Mouse (Mus musculus) midbrain, embryonic 13.5 days (tissue): ENCODE results near the gene Arsk. TPM values are rescaled to one million over a fixed set of nuclear protein-coding genes. Genes with fewer than 3 reads are reported as not detected.

Experiments used
- ATAC-seq: fragments of 200-750 bp; cut with Nextera tagmentation; 2 replicates; pipeline ENCODE4 v1.8.0; 2017; ENCODE audit warnings: mild to moderate bottlenecking, moderate TSS enrichment, moderate library complexity
- H3K27ac ChIP-seq: fragments of 300-500 bp; sonication (generic); 2 replicates; pipeline ENCODE4 v1.5.1; 2015; ENCODE audit warnings: inconsistent platforms, mild to moderate bottlenecking, moderate library complexity
- H3K27me3 ChIP-seq: fragments of 300-500 bp; sonication (generic); 2 replicates; pipeline ENCODE4 v1.6.1; 2015; ENCODE audit warnings: mild to moderate bottlenecking, inconsistent platforms
- H3K36me3 ChIP-seq: fragments of 300-500 bp; sonication (generic); 2 replicates; pipeline ENCODE4 v1.6.1; 2015; ENCODE audit warnings: mild to moderate bottlenecking, inconsistent platforms
- H3K4me1 ChIP-seq: fragments of 300-500 bp; sonication (generic); replicated peaks from 2 replicates; pipeline ENCODE4 v1.6.1; 2015; ENCODE audit warnings: inconsistent platforms
- H3K4me2 ChIP-seq: fragments of 300-500 bp; sonication (generic); replicated peaks from 2 replicates; pipeline ENCODE4 v1.6.1; 2015; ENCODE audit warnings: moderate library complexity, mild to moderate bottlenecking, inconsistent platforms
- H3K4me3 ChIP-seq: fragments of 300-500 bp; sonication (generic); replicated peaks from 2 replicates; pipeline ENCODE4 v1.5.1; 2015; ENCODE audit warnings: mild to moderate bottlenecking, inconsistent platforms
- H3K9ac ChIP-seq: fragments of 300-500 bp; sonication (generic); replicated peaks from 2 replicates; pipeline ENCODE4 v1.6.1; 2015; ENCODE audit warnings: mild to moderate bottlenecking, inconsistent platforms
- H3K9me3 ChIP-seq: fragments of 300-500 bp; sonication (generic); 2 replicates; pipeline ENCODE4 v1.6.1; 2016; ENCODE audit warnings: mild to moderate bottlenecking, inconsistent platforms
- WGBS: fragments of 180-500 bp; shearing (Covaris S2); methylation state at CpG from one replicate; pipeline ENCODE4 v1.1.7; 2015; 5-methylcytosine and 5-hydroxymethylcytosine counted together
- polyA plus RNA-seq: library from polyadenylated mRNA; unstranded; fragments of >200 nt; fragmentation: Nextera tagmentation; extraction: Ambion mirVana; gene quantifications from 2 replicates; pipeline ENCODE4 v1.2.1, GENCODE M21; 2015

Arsk gene
- 4.8 and 5.1 TPM in 2 replicates for polyA plus RNA-seq

GRCm38 (mm10) chr13:76098493-76099303, at the start of gene Arsk, which contains the start of gene Ttc37:
Gene Arsk (minus strand): TSS chr13:76098660.
Gene Ttc37 (plus strand): TSS chr13:76098734.
- peak within 1 kb of the TSS; percentile 69 for H3K9ac ChIP-seq
- no peaks in the 10 kb centered on the region for H3K9me3 ChIP-seq
- ATAC-seq: peak; percentile 97
- peaks cover 11% of the 10 kb centered on the region; the same call in 1 of the 2 replicates for H3K36me3 ChIP-seq
- H3K4me1 ChIP-seq: peaks cover 10% of the 10 kb centered on the region
- H3K27me3 ChIP-seq: no peaks in the 10 kb centered on the region
- H3K4me3 ChIP-seq: peak within 1 kb of the TSS; percentile 68
- H3K4me2 ChIP-seq: peak within 1 kb of the TSS; percentile 58
- H3K27ac ChIP-seq: peak within 1 kb of the TSS; percentile 73
- under 1% methylated on average over 34 of the region's 34 CpGs for WGBS

GRCm38 (mm10) chr13:76141117-76141808, 42.8 kb upstream of the Arsk start:
- no peaks in the 10 kb centered on the region for H3K4me1 ChIP-seq
- no peaks in the 10 kb centered on the region for H3K27me3 ChIP-seq
- ATAC-seq: no peak
- 90% methylated on average over 12 of the region's 12 CpGs for WGBS
- H3K9me3 ChIP-seq: no peaks in the 10 kb centered on the region
- H3K4me3 ChIP-seq: no peak overlapping the region
- H3K36me3 ChIP-seq: peaks cover 32% of the 10 kb centered on the region
- H3K27ac ChIP-seq: no peak overlapping the region
- no peak overlapping the region for H3K9ac ChIP-seq
- H3K4me2 ChIP-seq: no peak overlapping the region

DNA sequence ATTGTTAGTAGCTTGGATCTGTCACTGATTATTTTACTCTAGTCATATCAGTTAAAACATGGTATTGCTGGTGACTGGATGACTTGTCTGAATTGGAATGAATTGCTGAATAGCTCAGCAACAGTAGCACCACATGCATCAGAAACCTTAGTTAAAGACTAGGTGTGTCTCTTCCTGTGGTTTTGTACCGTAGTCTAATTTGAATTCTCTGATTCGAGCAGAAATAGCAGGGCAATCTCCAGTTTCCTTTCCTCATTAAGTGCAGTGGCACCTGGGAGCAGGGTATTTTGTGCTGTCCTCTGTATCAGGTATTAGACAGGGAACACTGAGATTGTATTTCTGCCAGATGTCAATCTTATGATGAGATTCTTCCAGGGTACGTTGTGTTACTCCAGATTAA, 40.4 kb upstream of the Arsk start:
- 94% methylated on average over 3 of the region's 3 CpGs for whole genome bisulfite sequencing
- no peak overlapping the region for H3K4me2 ChIP-seq
- ATAC-seq: no peak
- H3K9me3 ChIP-seq: no peaks in the 10 kb centered on the region
- H3K4me1 ChIP-seq: no peaks in the 10 kb centered on the region
- H3K4me3 ChIP-seq: no peak overlapping the region
- no peak overlapping the region for H3K9ac ChIP-seq
- H3K27me3 ChIP-seq: no peaks in the 10 kb centered on the region
- no peak overlapping the region for H3K27ac ChIP-seq
- peaks cover 41% of the 10 kb centered on the region for H3K36me3 ChIP-seq

GRCm38 (mm10) chr13:76132415-76132814, 34.0 kb upstream of the Arsk start:
- ATAC-seq: no peak
- WGBS: 81% methylated on average over 4 of the region's 4 CpGs
- H3K36me3 ChIP-seq: peaks cover 59% of the 10 kb centered on the region

GRCm38 (mm10) chr13:76128799-76129198, 30.3 kb upstream of the Arsk start:
- no peaks in the 10 kb centered on the region for H3K27me3 ChIP-seq
- no peak overlapping the region for H3K4me3 ChIP-seq
- H3K4me1 ChIP-seq: no peaks in the 10 kb centered on the region
- no peak overlapping the region for H3K27ac ChIP-seq
- 95% methylated on average over 4 of the region's 4 CpGs for WGBS
- no peak overlapping the region for H3K4me2 ChIP-seq
- no peak overlapping the region for H3K9ac ChIP-seq
- no peak for ATAC-seq
- H3K9me3 ChIP-seq: no peaks in the 10 kb centered on the region
- H3K36me3 ChIP-seq: peaks cover 65% of the 10 kb centered on the region

More at GRCm38 (mm10) chr13:76132415-76132814, 34.0 kb upstream of the Arsk start:
- H3K9ac ChIP-seq: no peak overlapping the region
- H3K4me2 ChIP-seq: no peak overlapping the region
- no peaks in the 10 kb centered on the region for H3K4me1 ChIP-seq
- H3K27ac ChIP-seq: no peak overlapping the region
- H3K4me3 ChIP-seq: no peak overlapping the region
- H3K27me3 ChIP-seq: no peaks in the 10 kb centered on the region
- no peaks in the 10 kb centered on the region for H3K9me3 ChIP-seq

DNA sequence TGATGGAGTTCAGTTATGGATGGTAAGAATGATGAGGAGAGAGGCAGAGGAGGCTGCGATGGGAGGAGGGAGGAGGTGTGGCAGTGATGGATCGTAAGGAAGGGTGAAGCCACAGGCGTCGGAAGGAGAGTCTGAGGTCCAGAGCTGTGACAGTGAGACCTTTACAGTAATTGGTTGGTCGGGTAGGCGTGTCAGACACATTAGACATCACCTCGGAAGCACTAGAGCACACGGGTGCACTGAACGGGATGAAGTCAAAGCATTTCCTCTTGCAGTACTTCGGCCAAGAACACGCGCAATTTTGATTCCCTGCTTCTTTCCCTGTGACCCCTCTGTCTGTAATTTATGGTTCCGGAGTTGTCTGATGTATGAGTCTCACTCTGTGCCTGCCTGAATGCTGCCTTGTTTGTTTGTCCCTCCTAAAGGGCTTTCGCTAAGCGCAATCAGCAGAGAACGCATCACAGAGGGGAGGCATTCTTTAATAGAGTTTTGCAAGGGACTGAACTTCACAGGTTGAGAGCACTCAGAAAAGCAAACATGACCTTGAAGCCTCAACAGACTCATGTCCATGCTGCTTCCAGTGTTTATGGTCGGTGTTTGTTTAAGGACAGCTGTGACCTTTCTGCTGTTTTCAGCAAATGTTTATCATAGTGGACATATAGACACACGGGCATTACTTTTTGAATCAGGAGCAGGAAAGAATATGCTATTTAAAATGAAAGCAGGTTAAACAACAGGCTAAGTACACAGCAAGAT, 10.8 kb upstream of the Arsk start:
- H3K9ac ChIP-seq: no peak overlapping the region
- H3K9me3 ChIP-seq: no peaks in the 10 kb centered on the region
- no peak overlapping the region for H3K27ac ChIP-seq
- no peaks in the 10 kb centered on the region for H3K4me1 ChIP-seq
- peaks cover 40% of the 10 kb centered on the region for H3K36me3 ChIP-seq
- H3K4me2 ChIP-seq: no peak overlapping the region
- WGBS: 93% methylated on average over 18 of the region's 18 CpGs
- no peaks in the 10 kb centered on the region for H3K27me3 ChIP-seq
- H3K4me3 ChIP-seq: no peak overlapping the region
- ATAC-seq: no peak

- WGBS: over 99% methylated on average over 2 of the region's 2 CpGs
- Histone ChIP-seq H3K9me3 (no peaks in the 10 kb centered on the region), H3K4me1 (peaks cover 10% of the 10 kb centered on the region), H3K4me2 (no peak overlapping the region), H3K4me3 (no peak overlapping the region), H3K27ac (no peak overlapping the region), H3K27me3 (no peaks in the 10 kb centered on the region), H3K9ac (no peak overlapping the region), H3K36me3 (peaks cover 11% of the 10 kb centered on the region; the same call in 1 of the 2 replicates)
- no peak for ATAC-seq
These were observed 3.5 kb upstream of the Arsk start for GRCm38 (mm10) chr13:76101989-76102388.

DNA sequence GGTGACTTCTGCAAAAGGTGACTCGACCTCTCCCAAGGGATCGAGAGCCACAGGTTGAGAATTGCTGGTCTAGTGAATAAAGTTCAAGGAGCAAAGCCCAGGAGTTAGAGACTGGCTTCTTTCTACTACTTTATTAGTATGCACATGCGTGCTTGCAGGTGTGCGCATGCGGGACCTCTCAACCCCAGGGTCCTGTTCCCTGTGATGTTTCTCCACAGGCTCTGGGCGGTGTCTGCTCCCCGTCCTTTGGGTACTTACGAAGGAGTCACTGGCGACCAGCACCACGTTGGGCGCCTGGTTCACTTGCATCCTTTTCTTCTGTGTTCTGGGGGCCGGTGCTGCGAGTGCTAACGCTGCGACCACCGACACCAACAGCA, 356 bp downstream of the Arsk start:
- ATAC-seq: peak; percentile 90
- Histone ChIP-seq H3K4me1 (peaks cover 10% of the 10 kb centered on the region), H3K9me3 (no peaks in the 10 kb centered on the region), H3K27ac (peak overlapping the region; percentile 73), H3K36me3 (peaks cover 7% of the 10 kb centered on the region; the same call in 1 of the 2 replicates), H3K4me2 (peak overlapping the region; percentile 54), H3K9ac (peak overlapping the region; percentile 69), H3K4me3 (peak overlapping the region; percentile 68), H3K27me3 (no peaks in the 10 kb centered on the region)
- WGBS: 2% methylated on average over 16 of the region's 16 CpGs

DNA sequence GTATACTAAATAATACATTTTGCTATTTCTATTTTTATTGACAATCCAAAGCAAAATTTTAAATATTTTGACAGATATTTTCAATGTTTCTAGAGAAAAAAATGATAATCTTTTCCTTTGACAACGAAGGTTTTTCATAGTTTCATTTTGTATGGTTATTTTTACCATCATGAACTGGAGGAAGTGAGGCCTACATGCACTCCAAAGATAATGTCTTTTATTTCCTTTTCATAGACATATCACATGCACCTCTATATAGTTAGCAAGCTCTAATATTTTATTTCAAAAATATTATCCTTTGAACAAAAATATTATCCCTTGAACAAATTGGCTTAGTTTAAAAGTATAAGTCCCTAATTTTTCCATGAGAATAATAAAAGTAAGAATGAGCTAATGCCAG, 24.1 kb downstream of the Arsk start:
- Histone ChIP-seq H3K9me3 (no peaks in the 10 kb centered on the region), H3K4me2 (no peak overlapping the region), H3K36me3 (no peaks in the 10 kb centered on the region), H3K4me3 (no peak overlapping the region), H3K27me3 (no peaks in the 10 kb centered on the region), H3K4me1 (no peaks in the 10 kb centered on the region), H3K27ac (no peak overlapping the region), H3K9ac (no peak overlapping the region)
- ATAC-seq: no peak
- WGBS: 84% methylated on average over 1 of the region's 1 CpGs

DNA sequence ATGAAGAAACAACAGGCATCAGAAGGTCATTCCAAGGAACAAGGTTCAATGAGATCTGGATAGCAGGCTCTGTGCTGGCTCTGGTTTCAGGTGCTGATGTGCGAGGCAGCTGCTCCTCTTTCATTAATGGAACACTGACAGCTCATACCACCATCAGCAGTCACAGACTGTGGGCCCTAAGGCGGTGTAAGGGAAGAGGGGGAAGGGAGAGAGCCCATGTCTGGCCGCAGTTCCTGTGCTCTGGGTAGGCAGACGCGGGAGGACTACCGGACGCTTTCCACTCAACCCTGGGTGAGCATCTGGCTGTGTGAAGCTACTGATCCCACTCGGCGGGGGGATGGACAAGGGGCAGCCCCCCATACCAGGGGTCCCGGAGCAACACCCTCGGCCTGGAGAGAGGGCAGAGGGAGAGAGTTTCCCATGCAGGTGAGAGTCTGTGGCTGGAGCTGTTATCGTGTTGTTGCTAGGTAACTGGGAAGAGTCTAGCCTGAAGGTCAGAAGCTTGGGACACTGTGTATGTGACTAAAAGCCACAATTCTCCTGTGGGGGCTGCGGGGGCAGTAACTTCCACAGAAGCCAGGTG, 34.0 kb downstream of the Arsk start:
- H3K27me3 ChIP-seq: no peaks in the 10 kb centered on the region
- ATAC-seq: peak; percentile 55; the same call in 1 of the 2 replicates
- no peak overlapping the region for H3K27ac ChIP-seq
- WGBS: 97% methylated on average over 13 of the region's 13 CpGs
- H3K4me2 ChIP-seq: no peak overlapping the region
- H3K9ac ChIP-seq: no peak overlapping the region
- no peaks in the 10 kb centered on the region for H3K4me1 ChIP-seq
- no peaks in the 10 kb centered on the region for H3K9me3 ChIP-seq
- H3K4me3 ChIP-seq: no peak overlapping the region
- H3K36me3 ChIP-seq: peaks cover 19% of the 10 kb centered on the region

DNA sequence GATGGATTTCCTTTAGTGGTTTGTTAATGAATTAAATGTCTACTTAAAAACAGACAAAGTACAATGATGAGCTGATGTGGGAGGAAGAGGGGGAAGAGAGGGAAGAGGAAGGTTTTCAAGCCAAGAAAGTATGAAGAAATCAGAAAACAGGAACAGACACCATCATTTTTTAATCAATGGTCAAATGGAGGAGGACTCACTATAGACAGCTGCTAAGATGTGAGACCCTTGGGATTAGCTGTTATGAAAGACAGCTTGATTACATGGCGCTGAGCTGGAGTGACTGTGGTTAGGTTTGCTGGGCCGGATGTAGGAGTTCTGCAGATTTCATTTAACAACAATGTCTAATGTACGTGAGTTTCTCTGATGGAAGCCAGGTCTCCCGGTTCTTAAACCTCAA, 34.9 kb downstream of the Arsk start:
- H3K4me2 ChIP-seq: no peak overlapping the region
- no peak overlapping the region for H3K27ac ChIP-seq
- no peak for ATAC-seq
- H3K36me3 ChIP-seq: peaks cover 19% of the 10 kb centered on the region
- H3K9me3 ChIP-seq: no peaks in the 10 kb centered on the region
- H3K27me3 ChIP-seq: no peaks in the 10 kb centered on the region
- H3K9ac ChIP-seq: no peak overlapping the region
- H3K4me1 ChIP-seq: no peaks in the 10 kb centered on the region
- WGBS: 93% methylated on average over 4 of the region's 4 CpGs
- no peak overlapping the region for H3K4me3 ChIP-seq
